Mouse (Mus musculus) liver, embryonic 11.5 days (tissue): Measurements from ENCODE around the gene Oser1. TPM values are rescaled to one million over a fixed set of nuclear protein-coding genes. Genes with fewer than 3 reads are reported as not detected.

Source experiments
- polyA plus RNA-seq: library from polyadenylated mRNA; unstranded; fragments of >200 nt; fragmentation: Nextera tagmentation; extraction: Ambion mirVana; gene quantifications from 2 replicates; pipeline ENCODE4 v1.2.1, GENCODE M21; 2014

Gene Oser1
- polyA plus RNA-seq, 1 experiment from 2014 or later: 61.0 TPM

Other genes starting within 250 kb of the Oser1 start
- 2.0 and 3.3 TPM in 2 replicates for gene Tox2, start 221.6 kb downstream of the Oser1 start, polyA plus RNA-seq
- gene Jph2, start 26.7 kb downstream of the Oser1 start, polyA plus RNA-seq: 0.19 and 0.26 TPM in 2 replicates
- gene Gdap1l1, start 13.8 kb upstream of the Oser1 start, polyA plus RNA-seq: 1.4 and 1.7 TPM in 2 replicates
- 8.1 and 9.0 TPM in 2 replicates for gene Fitm2, start 47.9 kb upstream of the Oser1 start, polyA plus RNA-seq
- not detected in 2 replicates for gene R3hdml, start 67.6 kb upstream of the Oser1 start, polyA plus RNA-seq
- gene Hnf4a, start 82.1 kb upstream of the Oser1 start, polyA plus RNA-seq: 18.9 and 20.0 TPM in 2 replicates
- gene Ttpal, start 177.6 kb upstream of the Oser1 start, polyA plus RNA-seq: 26.1 and 29.2 TPM in 2 replicates
- 116 TPM in 2 replicates for gene Serinc3, start 220.4 kb upstream of the Oser1 start, polyA plus RNA-seq
- 178 and 186 TPM in 2 replicates for gene Pkig, start 233.7 kb upstream of the Oser1 start, polyA plus RNA-seq